Mouse (Mus musculus) heart, adult 2 months (tissue): Measurements from ENCODE around the gene Rabl3.

Source experiments
- CTCF ChIP-seq: fragments of 200-600 bp; IDR thresholded peaks from 2 replicates; pipeline ENCODE4 v1.8.1; 2022; ENCODE audit warnings: antibody characterized with exemption, mild to moderate bottlenecking, moderate library complexity
- POLR2A ChIP-seq: fragments of 200-500 bp; IDR thresholded peaks from 2 replicates; pipeline ENCODE4 v1.6.1; 2011; ENCODE audit warnings: mild to moderate bottlenecking, low read depth, low read length, control low read depth; ENCODE audit not compliant: insufficient read depth

- TF ChIP-seq CTCF: no peak
- TF ChIP-seq POLR2A: no peak
These were observed 58.8 kb downstream of the Rabl3 start for GRCm38 (mm10) chr16:37598463-37598862.
